Mouse (Mus musculus): ENCODE results near the gene Kalrn.
"Not testable (repeated sequence)": the region's sequence is repeated elsewhere in the genome, so short reads cannot be mapped to it uniquely, and the experiment has no call there.

The Kalrn gene

DNA sequence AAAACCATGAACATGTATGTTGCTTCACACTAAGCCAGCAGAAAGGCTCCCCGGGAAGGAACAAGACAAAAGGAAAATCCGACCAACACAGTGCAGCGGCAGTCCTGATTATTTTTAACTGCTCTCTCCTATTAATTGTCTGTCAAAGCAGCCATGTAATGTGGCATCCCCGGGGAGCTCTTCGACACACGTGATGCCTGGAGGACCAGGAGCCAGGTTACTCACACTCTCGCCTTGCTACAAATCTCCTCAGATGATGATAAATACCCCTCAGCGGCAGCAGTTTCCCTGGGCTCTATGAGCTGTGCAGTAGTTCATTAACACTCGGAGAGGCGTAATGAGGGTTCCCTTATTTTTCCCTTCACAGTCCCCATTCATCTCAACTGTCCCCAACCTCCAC lies 257.1 kb downstream of the Kalrn start:
- no peak for DNase-seq (ENCODE audit: low read depth, low spot score)

DNA sequence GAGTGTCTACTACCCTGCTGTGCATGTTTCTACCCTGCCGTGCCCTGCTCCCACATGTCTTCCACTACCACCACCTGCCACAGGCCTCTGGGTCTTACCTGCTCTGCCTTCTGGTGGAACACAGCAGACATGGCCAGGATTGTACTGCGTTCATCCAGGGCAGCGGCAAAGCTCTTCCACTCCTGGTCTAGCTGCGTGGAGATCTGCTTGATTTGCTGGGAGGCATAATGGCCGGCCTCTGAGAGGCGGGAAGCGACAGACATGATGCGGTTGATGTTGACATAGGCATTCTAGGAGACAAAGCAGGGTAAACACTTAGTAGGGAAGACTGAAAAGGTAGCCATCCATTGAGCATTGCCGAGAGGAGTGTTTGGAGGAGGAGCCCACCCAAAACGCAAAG lies 259.3 kb downstream of the Kalrn start:
- no peak for DNase-seq (ENCODE audit: low read depth, low spot score)

DNA sequence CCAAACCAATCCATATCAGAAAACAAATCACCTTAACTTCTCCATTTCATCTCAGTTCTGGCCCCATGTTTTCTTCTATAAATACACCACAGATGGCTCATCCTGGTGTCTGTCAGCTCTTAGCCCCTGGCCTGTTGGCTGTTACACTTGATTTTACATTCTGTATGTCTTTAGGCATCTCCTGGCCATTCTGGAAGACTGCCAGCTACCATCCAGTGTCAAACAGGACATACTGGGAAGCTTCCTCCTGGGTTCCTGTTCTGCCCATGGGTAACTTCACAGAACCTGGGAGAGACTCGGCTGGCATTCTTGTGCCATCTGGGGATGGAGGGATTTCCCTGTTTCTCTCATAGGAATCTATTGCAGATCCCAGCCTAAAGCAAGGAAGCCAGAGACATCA lies 261.8 kb downstream of the Kalrn start:
- DNase-seq (ENCODE audit: low read depth, low spot score), result no peak

DNA sequence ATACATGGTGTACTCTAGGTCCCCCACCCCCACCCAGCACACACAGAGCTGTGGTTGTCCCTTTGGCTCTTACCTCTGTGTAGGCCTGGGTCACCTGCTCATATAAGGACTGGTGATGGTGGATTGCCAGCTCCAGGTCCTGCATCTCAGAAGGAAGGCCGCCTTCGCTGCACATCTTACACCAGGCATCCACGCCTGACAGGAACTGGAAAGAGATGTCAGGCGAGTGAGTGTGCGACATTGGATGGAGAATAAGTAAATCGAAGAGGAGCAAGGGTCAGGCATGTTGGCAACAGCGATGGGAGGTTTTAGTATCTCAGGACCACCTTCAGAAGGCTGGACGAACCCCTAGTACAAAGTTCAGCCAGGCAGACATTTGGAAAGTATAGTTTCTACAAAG lies 263.0 kb downstream of the Kalrn start:
- DNase-seq (ENCODE audit: low read depth, low spot score), result no peak

DNA sequence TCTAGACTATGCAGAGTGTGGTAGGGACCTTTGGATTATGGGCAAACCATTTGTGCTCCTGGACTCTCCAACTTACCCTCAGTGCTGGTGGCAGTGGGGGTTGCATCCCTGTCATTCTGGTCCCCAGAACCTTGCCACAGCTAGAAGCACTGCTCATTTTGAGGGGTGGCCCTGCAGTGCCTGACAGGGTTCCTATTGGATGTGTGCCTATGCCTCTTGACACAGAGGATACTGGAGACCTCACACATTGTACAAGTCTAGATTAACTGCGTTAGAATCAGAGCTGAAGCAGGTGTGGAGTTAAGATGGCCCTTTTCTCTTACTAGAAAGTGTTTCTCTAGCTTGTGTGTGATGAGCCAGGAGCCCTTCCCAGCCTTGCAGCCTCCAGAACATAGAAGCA lies 265.0 kb downstream of the Kalrn start:
- DNase-seq (ENCODE audit: low read depth, low spot score), result no peak

DNA sequence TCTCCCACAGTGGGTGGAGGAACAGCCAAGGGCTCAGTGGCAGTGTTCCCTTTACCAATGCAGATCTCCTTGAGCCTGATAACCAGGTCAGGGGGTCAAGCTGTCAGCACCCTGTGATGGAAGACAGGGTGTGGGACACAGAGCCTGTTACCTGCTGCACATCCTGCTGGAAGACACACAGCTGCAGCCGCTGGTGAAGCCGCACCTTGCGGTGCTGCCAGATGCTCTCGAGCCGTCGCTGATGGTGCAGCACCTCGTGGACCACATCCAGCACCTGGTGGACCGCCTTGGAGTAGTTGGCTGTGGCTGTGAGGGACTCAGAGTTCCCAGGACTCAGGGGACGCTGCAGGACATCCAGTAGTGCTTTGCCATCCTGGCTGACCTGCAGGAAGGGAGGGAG lies 265.9 kb downstream of the Kalrn start:
- DNase-seq (ENCODE audit: low read depth, low spot score), result no peak

DNA sequence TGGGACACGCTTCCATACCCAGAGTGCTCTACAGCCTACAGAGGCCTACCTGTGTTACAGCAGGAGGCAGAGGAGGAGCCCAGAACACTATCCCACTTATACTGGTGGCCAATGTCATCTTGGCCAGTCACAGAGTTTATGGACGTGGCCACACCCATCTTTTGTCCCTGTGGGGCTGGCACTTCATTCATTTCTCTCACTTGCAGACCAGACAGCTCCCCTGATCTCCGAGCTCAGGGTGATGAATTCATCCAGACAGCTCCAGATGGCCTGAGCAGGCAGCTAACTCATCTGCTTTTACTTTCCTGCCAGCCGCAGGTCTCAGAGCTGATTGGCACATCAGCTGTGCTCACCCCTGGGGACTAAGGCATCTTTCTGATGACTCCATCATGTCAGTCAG lies 267.7 kb downstream of the Kalrn start:
- DNase-seq (ENCODE audit: low read depth, low spot score), result no peak

DNA sequence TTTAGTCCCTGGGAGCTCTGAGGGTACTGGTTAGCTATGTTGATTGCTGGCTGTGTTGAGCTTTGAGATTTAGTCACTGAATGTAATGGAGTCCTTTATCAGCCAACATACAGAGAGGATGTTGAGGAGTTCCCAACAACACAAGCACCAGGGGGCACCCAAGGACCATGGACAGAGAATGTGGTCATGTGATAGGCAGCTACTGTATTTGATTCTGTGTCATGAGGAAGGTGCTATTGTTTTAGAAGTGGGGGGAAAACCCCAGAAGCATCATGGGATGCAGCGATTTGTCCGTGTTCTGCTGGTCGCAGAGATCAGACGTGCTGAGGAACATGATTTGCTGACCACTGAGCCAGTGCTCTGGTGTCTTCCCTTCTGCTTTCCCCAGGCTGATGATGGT lies 269.5 kb downstream of the Kalrn start:
- not testable (repeated sequence) for DNase-seq (ENCODE audit: low read depth, low spot score)

DNA sequence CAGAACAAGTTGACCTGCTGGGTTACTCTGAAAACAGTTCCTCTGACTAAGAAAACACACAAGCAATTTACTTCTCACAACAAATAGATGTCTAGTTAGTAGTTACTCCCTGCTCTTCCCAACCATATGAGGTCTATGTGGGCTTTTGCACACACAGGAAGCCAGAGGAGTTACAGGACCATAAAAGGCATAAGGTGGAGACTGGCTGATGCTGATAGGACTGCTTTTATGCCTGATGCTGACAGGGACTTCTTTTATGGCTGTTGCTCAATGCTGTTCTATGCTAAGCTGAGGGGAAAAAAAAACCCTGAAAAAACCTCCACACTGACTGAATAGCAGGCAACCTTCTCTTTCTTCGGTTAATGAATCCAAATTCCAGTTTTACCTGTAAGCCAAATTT lies 270.8 kb downstream of the Kalrn start:
- no peak for DNase-seq (ENCODE audit: low read depth, low spot score)

DNA sequence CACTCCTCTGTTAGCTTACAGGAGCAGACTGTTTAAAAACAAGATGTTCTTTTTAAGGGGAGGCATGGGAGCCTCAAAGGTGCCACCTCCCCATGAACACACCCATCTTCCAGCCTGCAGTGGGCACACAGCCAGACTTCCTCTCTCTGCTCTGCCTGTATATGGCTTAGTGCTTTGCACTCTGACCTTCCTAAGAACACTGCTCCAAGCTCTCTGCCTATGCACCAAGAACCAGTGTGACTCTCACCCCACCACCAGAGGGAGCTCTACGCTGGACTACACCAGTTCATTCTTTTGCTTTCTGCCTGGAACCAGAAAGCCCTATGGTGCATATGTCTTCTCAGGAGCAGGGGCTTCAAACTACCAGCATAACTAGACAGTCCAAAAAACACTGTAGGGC lies 271.3 kb downstream of the Kalrn start:
- DNase-seq (ENCODE audit: low read depth, low spot score), result no peak

DNA sequence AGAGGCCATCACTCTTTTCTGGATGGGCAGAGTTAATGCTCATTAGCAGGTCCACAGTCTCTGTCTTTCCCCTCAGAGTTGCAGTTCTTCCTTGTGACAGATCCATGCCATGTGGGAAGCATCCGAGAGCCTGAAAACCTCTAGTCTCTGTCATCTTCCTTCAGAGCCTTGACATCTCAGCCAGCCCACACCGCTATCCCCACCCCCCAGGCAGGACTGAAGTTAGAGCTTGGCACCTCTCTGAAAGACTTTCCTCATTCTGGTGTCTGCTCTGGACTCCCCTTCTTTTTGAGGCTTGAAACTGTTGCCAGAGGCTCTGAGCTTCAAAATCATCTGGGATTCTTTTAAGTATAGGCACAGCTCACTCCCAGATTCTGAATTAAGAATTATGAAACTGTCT lies 274.1 kb downstream of the Kalrn start:
- DNase-seq (ENCODE audit: low read depth, low spot score), result no peak

DNA sequence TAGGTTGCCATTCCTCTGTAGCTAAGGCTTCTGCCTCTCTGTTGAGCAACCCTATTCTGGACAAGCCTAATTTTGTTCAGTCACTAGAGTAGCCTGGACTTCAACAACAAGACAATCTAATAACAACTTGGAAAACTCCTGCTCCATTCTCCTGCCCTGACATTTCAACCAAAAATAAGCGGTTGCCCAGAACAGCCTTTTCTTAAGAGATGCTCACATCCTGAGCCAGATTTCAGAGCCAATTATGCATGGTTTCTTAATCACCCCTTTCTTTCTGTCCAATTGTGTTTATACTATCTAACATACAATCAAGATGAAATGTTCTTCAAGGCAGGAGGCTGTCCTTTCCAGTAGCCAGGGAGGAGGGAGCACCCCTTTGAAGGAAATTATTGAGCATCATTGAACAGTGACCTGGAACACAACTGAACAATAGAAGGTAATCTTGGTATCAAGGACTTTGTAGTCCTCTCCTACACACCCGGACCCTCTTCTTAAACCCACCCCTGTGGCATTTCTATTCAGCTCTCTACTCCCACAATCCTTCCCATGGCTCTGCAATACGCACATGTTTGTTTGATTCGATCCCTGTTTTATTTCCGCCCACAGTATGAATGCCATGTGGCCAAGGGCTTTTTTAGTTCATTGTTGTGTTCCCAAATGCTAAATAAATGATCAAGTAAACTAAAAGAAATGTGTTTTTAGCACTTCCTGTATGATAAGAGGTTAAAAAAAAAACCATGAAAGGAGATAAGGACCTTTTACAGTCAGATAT lies 275.2 kb downstream of the Kalrn start:
- no peak for DNase-seq (ENCODE audit: low read depth, low spot score)

DNA sequence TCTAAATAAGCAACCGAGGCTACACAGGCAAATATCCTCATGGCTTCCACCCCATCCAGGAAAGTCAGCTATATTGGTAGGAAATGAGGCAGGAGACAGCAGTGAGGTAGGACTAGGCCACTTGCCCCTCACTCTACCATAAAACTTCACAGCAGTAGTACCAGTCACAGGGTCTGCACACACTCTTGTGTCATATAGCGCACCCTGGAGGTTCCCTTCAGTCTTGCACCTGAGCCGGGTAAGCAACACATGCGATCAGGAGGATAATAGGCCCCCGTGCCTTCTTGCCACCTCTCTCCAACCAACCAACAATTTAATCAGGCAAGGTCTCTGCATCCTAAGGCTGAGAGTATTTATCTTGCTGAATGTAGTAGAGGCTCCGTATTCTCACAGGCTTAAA lies 278.8 kb downstream of the Kalrn start:
- DNase-seq (ENCODE audit: low read depth, low spot score), result no peak

DNA sequence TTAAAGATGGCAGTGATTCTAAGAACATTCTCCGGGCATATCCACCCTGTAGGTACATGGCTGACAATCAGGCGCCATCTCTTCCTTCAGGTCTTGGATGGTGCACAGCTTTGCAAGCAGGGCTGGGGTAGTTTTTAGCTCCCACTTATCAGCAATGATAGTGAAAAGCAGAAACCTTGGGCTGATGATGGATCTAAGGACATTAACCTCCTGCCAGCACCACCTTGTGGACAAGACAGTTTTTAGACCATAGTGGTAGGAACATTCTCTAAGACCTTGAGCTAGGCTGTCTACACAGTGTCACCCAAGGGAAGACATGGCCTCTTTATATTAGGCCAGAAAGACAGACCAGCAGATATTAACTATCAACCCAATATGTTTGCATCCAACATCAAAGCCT lies 279.7 kb downstream of the Kalrn start:
- no peak for DNase-seq (ENCODE audit: low read depth, low spot score)

DNA sequence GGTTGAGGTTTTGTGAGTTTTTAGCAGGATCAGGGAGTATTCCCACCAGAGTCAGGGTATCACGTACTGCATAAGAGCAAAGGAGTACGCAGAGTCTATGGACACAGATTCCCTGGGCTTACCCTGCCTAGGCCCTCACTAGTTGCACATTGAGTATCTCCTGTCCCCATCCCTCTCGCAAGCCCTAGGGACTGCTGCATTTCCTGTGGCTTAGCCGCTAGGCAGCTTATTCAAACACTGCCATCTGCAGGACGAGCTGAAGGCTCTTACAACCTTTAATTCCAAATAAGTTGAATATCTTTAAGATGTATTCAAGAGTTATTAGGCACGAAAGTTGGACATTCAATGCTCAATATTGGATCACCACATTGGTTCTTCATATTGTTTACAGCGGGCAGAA lies 283.7 kb downstream of the Kalrn start:
- DNase-seq (ENCODE audit: low read depth, low spot score), result no peak

DNA sequence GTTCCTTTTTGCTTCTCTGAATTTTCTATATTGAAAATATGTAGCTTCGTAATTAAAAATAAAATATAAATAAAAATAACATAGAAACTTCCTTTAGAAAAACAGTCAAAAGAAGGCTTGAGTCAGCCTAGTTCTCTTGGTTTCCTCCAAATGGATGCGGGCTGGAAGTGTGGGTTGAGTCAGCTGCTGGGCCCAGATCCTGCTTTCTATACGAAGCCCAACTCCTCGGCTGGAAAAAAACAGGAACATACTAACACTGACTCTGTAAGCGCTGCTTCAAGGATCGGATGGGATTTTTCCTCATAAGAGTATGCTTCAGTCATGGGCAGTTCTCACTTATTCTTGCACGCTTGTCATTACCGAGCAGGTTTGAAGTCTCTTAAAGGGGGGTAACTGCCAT lies 291.3 kb downstream of the Kalrn start:
- no peak for DNase-seq (ENCODE audit: low read depth, low spot score)

DNA sequence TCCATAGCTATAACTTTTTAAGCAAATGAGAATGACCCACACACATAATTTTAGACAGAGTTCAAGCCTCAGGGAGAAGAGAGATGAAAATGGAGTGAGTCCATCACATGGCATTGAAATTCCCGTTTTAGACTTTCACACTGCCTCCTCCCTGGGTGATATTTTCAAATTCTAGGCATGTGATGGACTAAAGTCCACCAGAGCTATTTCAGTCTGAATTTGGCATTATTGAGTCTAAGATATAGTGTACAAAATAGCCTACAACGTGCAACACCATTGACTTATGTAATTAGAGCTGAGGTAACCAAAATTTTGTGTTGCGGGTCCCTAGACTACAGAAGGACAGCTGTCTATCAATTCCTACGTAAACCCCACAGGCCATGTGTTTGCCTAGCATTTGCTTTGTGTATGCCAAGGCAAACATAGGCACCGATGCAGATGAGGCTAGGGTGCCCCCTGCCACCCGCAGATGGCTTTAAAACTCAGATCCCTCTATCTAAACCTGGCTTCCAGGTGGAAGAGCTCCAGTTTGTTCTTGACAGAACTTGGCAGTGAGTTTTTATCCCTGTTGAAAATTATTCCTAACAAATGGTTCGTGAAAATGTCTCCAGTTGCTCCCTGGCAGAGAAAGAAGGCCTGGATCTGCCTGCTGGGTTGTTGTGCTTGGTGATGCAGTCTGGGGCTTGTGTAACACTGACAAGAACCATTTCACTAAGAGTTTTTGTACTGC lies 293.5 kb downstream of the Kalrn start:
- DNase-seq (ENCODE audit: low read depth, low spot score), result no peak

DNA sequence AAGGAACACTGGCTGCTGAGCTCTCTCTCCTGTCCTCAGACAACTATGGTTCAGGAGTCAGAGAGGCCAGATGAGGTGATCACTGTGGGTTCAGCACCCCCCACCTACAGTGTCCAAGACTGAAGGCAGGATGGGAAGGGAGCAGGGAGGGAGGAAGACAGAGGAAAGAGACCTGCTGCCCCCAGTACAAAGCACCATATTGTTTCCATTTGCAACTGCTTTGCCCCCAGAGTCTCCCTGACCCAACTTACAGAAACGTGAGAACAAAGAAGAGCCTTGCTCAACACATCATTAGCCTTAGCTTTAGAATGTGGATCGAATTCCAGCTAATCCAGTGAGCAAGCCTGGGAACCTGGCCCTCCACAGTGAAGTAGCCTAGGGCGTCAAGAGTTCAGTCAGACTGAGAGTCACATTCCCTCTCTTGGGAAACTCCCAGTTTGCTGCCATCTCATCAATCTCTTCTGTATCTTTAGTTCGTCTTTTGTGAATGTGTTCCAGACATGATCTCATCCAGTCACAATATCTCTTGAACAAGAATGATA lies 295.0 kb downstream of the Kalrn start:
- no peak for DNase-seq (ENCODE audit: low read depth, low spot score)

DNA sequence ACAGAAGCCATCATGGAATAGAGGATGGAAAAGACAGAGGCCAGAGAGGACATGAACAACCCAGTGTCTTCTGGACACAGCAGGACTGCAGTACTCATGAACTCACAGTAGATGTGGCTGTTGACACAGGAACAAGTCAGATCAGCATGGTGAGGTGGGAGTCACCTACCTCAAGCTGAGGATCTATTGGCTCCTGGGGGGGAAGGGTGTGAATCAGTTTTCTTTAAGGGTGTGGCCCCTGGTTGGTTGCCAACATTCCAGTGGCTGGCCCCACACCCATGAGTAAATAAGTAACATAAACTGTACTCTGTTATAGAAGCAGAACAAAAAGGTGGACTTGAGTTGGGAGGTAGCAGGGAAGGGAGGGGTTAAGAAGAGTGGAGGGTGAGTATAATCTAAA lies 298.7 kb downstream of the Kalrn start:
- no peak for DNase-seq (ENCODE audit: low read depth, low spot score)

DNA sequence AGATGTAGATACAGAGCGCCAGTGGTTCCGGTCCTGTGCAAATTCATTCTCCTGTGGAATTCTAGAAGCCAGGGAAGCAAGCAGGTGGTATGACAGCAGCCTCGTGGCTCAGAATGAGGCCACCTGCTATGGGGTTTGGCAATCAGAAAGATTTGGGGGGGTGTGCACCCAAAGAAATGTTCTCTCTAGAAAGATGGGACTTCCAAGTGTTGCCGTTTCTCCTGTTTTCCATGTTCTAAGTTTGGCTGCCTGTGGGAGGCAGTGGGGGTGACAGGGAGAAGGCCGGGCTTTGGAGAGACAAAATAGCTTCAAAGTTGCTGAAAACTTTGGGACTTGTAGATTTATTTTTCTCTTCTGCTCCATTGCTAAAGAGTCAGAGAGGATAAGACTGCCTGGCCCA lies 301.9 kb downstream of the Kalrn start:
- no peak for DNase-seq (ENCODE audit: low read depth, low spot score)

DNA sequence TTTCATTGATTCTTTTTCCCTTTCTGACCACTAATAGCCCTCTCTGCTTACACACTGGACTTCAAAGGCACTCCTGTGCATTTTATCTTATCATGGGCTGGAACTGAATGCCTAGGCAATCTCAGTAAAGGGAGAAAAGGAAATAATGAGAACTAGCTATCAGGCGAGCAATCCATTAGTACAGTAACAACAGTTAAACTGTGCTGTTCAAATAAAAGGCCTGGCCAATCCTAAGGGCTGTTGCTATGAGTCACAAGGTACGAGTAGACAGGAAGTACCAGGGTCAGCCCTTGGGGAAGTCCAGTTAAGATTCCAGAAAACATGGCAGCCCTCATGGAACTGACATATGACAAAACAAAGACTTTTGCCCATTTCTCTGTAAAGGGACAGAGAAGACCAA lies 302.7 kb downstream of the Kalrn start:
- DNase-seq (ENCODE audit: low read depth, low spot score), result no peak

DNA sequence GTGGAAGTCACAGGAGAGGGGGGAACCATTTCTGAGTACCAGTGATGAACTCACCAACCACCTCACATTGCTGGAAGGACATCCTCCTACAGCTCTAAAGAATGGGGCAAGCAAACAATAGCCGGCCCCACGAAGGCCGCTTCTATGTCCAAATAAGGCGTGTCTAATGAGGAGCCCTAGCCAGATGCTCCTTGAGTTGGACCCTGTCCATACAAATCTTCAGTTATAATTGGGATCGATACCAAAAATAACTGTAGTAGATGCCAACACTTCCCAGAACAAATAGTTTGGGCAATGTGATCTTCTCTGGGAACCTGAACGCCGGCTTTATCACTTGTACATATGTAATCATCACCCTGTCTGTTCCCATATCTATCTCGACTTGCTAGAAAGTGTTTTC lies 303.7 kb downstream of the Kalrn start:
- DNase-seq (ENCODE audit: low read depth, low spot score), result no peak

DNA sequence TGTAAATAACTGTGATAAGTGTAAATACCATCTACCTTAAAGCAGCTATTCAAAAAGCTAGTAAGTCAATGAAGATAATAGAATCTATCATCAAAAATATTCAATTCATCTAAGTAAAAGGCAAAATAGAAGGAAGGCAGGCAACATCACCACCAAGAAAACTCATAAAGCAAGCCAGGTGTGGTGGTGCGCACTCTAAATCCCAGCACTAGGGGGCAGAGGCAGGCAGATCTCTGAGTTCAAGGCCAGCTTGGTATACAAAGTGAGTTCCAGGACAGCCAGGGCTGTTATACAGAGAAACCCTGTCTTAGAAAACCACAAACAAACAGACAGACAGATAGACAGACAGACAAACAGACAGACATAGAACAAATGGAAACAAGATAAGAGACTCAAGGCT lies 305.6 kb downstream of the Kalrn start:
- no peak for DNase-seq (ENCODE audit: low read depth, low spot score)

Data from CD4-positive helper T cell, adult 2 months (primary cell).